Mouse (Mus musculus) myocyte (in vitro differentiated cells): ENCODE results near the gene Wbp2nl. TPM values are rescaled to one million over a fixed set of nuclear protein-coding genes. Genes with fewer than 3 reads are reported as not detected.

Experiments
- H3K27me3 ChIP-seq: one replicate; pipeline ENCODE4 v1.6.1; 2011; ENCODE audit not compliant: control insufficient read depth, insufficient read depth, insufficient read length
- H3K36me3 ChIP-seq: one replicate; pipeline ENCODE4 v1.6.1; 2011; ENCODE audit not compliant: control insufficient read depth, insufficient read depth
- H3K4me2 ChIP-seq: one replicate; pipeline ENCODE4 v1.6.1; 2011; ENCODE audit warnings: low read depth, control low read depth
- H3K4me3 ChIP-seq: one replicate; pipeline ENCODE4 v1.5.1; 2011; ENCODE audit warnings: mild to moderate bottlenecking, control low read depth, moderate library complexity
- H3K79me2 ChIP-seq: one replicate; pipeline ENCODE4 v1.6.1; 2011; ENCODE audit not compliant: control insufficient read depth, insufficient read depth
- H3ac ChIP-seq: one replicate; pipeline ENCODE4 v1.6.1; 2011; ENCODE audit not compliant: control insufficient read depth, insufficient read length
- CEBPB ChIP-seq: IDR thresholded peaks from 2 replicates; pipeline ENCODE4 v1.6.1; 2011; ENCODE audit warnings: mild to moderate bottlenecking, moderate library complexity; ENCODE audit not compliant: poor library complexity, insufficient read depth, severe bottlenecking
- E2F4 ChIP-seq: IDR thresholded peaks from one replicate; pipeline ENCODE4 v1.6.1; 2011; ENCODE audit warnings: mild to moderate bottlenecking, control low read depth, moderate library complexity; ENCODE audit not compliant: insufficient read depth
- MAX ChIP-seq: IDR thresholded peaks from one replicate; pipeline ENCODE4 v1.6.1; 2011; ENCODE audit warnings: low read depth, mild to moderate bottlenecking, control low read depth
- MYOD1 ChIP-seq, 3 experiments: IDR thresholded peaks; one replicate each; pipeline ENCODE4 v1.6.1; 2011; ENCODE audit warnings: control low read depth in 2 of 3, low read depth in 2 of 3, mild to moderate bottlenecking in 2 of 3, moderate library complexity in 1 of 3; ENCODE audit not compliant: insufficient read length in 2 of 3, control insufficient read depth in 1 of 3
- MYOG ChIP-seq, 3 experiments: IDR thresholded peaks; one replicate each; pipeline ENCODE4 v1.6.1; 2011; ENCODE audit warnings: control low read depth in 2 of 3, low read depth in 2 of 3, mild to moderate bottlenecking in 2 of 3; ENCODE audit not compliant: insufficient read length in 2 of 3, control insufficient read depth in 1 of 3, insufficient read depth in 1 of 3
- POLR2A ChIP-seq: IDR thresholded peaks from one replicate; pipeline ENCODE4 v1.6.1; 2011; ENCODE audit warnings: low read depth, mild to moderate bottlenecking, control low read depth, moderate library complexity; ENCODE audit not compliant: insufficient read length
- POLR2AphosphoS2 ChIP-seq: IDR thresholded peaks from one replicate; pipeline ENCODE4 v1.6.1; 2011; ENCODE audit warnings: low read depth, control low read depth; ENCODE audit not compliant: insufficient read length
- REST ChIP-seq: IDR thresholded peaks from one replicate; pipeline ENCODE4 v1.6.1; 2011; ENCODE audit warnings: mild to moderate bottlenecking, control low read depth, moderate library complexity; ENCODE audit not compliant: insufficient read depth, insufficient read length
- SRF ChIP-seq: IDR thresholded peaks from one replicate; pipeline ENCODE4 v1.6.1; 2011; ENCODE audit warnings: low read depth; ENCODE audit not compliant: control insufficient read depth, insufficient read length
- TCF12 ChIP-seq: IDR thresholded peaks from one replicate; pipeline ENCODE4 v1.6.1; 2011; ENCODE audit warnings: mild to moderate bottlenecking, control low read depth; ENCODE audit not compliant: poor library complexity, insufficient read depth, severe bottlenecking
- TCF3 ChIP-seq: IDR thresholded peaks from one replicate; pipeline ENCODE4 v1.6.1; 2011; ENCODE audit warnings: low read depth, control low read depth; ENCODE audit not compliant: insufficient read length
- USF1 ChIP-seq: IDR thresholded peaks from one replicate; pipeline ENCODE4 v1.6.1; 2011; ENCODE audit warnings: low read depth, mild to moderate bottlenecking, control low read depth, moderate library complexity
- polyA plus RNA-seq: library from polyadenylated mRNA; unstranded; fragments of >200 nt; fragmentation: generic; extraction: Trizol; gene quantifications from one replicate; pipeline ENCODE4 v1.2.1, GENCODE M21; 2012; ENCODE audit warnings: missing spikeins

The Wbp2nl gene
- polyA plus RNA-seq, 1 experiment, result not detected

- H3K27me3 ChIP-seq, result peaks cover 83% of the 10 kb centered on the region
- H3K79me2 ChIP-seq, result no peaks in the 10 kb centered on the region
These were observed 26.5 kb upstream of the Wbp2nl start for GRCm38 (mm10) chr15:82272295-82272694.

GRCm38 (mm10) chr15:82274593-82274926, 24.2 kb upstream of the Wbp2nl start, which contains the start of gene Sept3:
TSS of gene Sept3 (plus strand) at chr15:82274893.
- peak within 1 kb of the TSS; percentile 48 for H3K4me2 ChIP-seq
- no peak for TF ChIP-seq REST
- TF ChIP-seq POLR2AphosphoS2, result no peak
- TF ChIP-seq MYOG (IDR thresholded peaks at IDR 0.05; ENCODE audit: control insufficient read depth in 1 of 3, insufficient read depth in 1 of 3, insufficient read length in 2 of 3, low read depth in 2 of 3), result no peak
- TF ChIP-seq E2F4, result no peak
- no peak for TF ChIP-seq TCF12
- no peak for TF ChIP-seq POLR2A
- TF ChIP-seq SRF, result no peak
- TF ChIP-seq USF1, result no peak
- TF ChIP-seq MYOD1 (IDR thresholded peaks at IDR 0.05; ENCODE audit: control insufficient read depth in 1 of 3, insufficient read length in 2 of 3, low read depth in 2 of 3), result no peak
- TF ChIP-seq MAX, result no peak
- TF ChIP-seq TCF3, result no peak
- no peak for TF ChIP-seq CEBPB
- peaks cover 88% of the 10 kb centered on the region for H3K27me3 ChIP-seq
- H3ac ChIP-seq, result no peak within 1 kb of the TSS
- H3K4me3 ChIP-seq, result no peak within 1 kb of the TSS
- no peaks in the 10 kb centered on the region for H3K36me3 ChIP-seq
- H3K79me2 ChIP-seq, result no peaks in the 10 kb centered on the region

More at GRCm38 (mm10) chr15:82272295-82272694, 26.5 kb upstream of the Wbp2nl start:
- Histone ChIP-seq H3K4me2 (no peak overlapping the region), H3K36me3 (no peaks in the 10 kb centered on the region), H3ac (no peak overlapping the region), H3K4me3 (no peak overlapping the region)
- no peak for TF ChIP-seq USF1
- no peak for TF ChIP-seq POLR2AphosphoS2
- TF ChIP-seq MYOD1 (IDR thresholded peaks at IDR 0.05; ENCODE audit: control insufficient read depth in 1 of 3, insufficient read length in 2 of 3, low read depth in 2 of 3), result no peak
- TF ChIP-seq POLR2A, result no peak
- TF ChIP-seq MAX, result no peak

- H3K79me2 ChIP-seq, result no peaks in the 10 kb centered on the region
- peak overlapping the region; percentile 48 for H3K4me2 ChIP-seq
- TF ChIP-seq MYOG (IDR thresholded peaks at IDR 0.05; ENCODE audit: control insufficient read depth in 1 of 3, insufficient read depth in 1 of 3, insufficient read length in 2 of 3, low read depth in 2 of 3) (no peak), MYOD1 (IDR thresholded peaks at IDR 0.05; ENCODE audit: control insufficient read depth in 1 of 3, insufficient read length in 2 of 3, low read depth in 2 of 3) (peak in 1 of 3 experiments; percentile 19)
- H3K27me3 ChIP-seq, result peaks cover 85% of the 10 kb centered on the region
- H3K4me3 ChIP-seq, result no peak overlapping the region
- H3K36me3 ChIP-seq, result no peaks in the 10 kb centered on the region
- H3ac ChIP-seq, result no peak overlapping the region
These were observed 23.5 kb upstream of the Wbp2nl start for GRCm38 (mm10) chr15:82274927-82275901.

GRCm38 (mm10) chr15:82277591-82277990, 21.2 kb upstream of the Wbp2nl start:
- Histone ChIP-seq H3K4me3 (no peak overlapping the region), H3K4me2 (no peak overlapping the region), H3ac (no peak overlapping the region), H3K36me3 (no peaks in the 10 kb centered on the region), H3K79me2 (no peaks in the 10 kb centered on the region), H3K27me3 (peaks cover 76% of the 10 kb centered on the region)
- TF ChIP-seq MAX, result no peak
- TF ChIP-seq POLR2A, result no peak
- TF ChIP-seq MYOG (IDR thresholded peaks at IDR 0.05; ENCODE audit: control insufficient read depth in 1 of 3, insufficient read depth in 1 of 3, insufficient read length in 2 of 3, low read depth in 2 of 3), result no peak
- no peak for TF ChIP-seq CEBPB
- no peak for TF ChIP-seq POLR2AphosphoS2
- no peak for TF ChIP-seq E2F4
- TF ChIP-seq TCF3, result no peak
- no peak for TF ChIP-seq USF1

- Histone ChIP-seq H3K79me2 (no peaks in the 10 kb centered on the region), H3ac (no peak overlapping the region), H3K36me3 (no peaks in the 10 kb centered on the region), H3K4me2 (no peak overlapping the region), H3K4me3 (no peak overlapping the region), H3K27me3 (peaks cover 65% of the 10 kb centered on the region)
- TF ChIP-seq MYOG (IDR thresholded peaks at IDR 0.05; ENCODE audit: control insufficient read depth in 1 of 3, insufficient read depth in 1 of 3, insufficient read length in 2 of 3, low read depth in 2 of 3), result no peak
- no peak for TF ChIP-seq TCF12
- no peak for TF ChIP-seq CEBPB
- TF ChIP-seq MYOD1 (IDR thresholded peaks at IDR 0.05; ENCODE audit: control insufficient read depth in 1 of 3, insufficient read length in 2 of 3, low read depth in 2 of 3), result no peak
- TF ChIP-seq TCF3, result no peak
These were observed 18.1 kb upstream of the Wbp2nl start for GRCm38 (mm10) chr15:82280638-82281037.
